Mouse (Mus musculus): ENCODE data around the gene Psmb5. TPM values are rescaled to one million over a fixed set of nuclear protein-coding genes. Genes with fewer than 3 reads are reported as not detected.

The Psmb5 gene
- 100 to 1,000 TPM; 131 to 214 (median 136) TPM for polyA plus RNA-seq (2017; shearing (Covaris generic))

- peak; percentile 98 for ATAC-seq
Measured at GRCm38 (mm10) chr14:54617897-54618365, at the start of gene Psmb5. TSS of gene Psmb5 (minus strand) at chr14:54618022.

DNA sequence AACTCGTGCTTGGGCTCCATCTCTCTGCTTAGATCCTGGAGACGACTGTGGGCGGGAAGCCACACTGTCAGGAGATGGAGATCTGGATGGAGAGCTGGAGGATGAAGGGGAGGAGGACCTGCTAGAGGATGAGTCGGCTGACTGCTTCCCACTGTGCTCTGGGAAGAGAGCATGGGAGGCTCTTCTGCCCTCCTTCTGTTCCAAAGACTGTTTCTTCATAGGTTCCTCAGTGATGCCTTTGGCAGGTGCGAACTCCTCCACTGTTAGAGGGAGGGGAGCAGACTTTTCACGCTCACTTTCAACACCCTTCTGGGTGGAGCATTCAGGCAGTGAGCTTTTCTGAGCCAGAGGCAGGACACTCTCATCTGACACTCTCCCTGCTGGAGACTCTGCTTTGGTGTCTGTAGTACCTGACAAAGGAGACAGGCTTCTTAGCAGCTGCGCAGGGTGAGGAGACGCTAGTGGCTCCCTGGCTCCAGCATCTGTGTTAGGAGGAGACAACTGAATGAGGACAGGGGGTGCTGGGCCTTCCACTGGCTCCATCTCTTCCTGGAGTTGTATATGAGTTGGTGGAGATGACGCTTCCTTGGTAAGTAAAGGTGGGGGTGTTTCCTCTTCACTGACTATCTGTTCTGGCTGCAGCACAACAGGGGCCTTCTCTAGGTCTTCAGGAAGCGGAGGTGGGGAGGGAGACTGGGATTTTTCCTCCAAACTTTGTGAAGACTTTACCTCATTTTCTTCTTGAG lies 46.8 kb upstream of the Psmb5 start:
- no peak for ATAC-seq

DNA sequence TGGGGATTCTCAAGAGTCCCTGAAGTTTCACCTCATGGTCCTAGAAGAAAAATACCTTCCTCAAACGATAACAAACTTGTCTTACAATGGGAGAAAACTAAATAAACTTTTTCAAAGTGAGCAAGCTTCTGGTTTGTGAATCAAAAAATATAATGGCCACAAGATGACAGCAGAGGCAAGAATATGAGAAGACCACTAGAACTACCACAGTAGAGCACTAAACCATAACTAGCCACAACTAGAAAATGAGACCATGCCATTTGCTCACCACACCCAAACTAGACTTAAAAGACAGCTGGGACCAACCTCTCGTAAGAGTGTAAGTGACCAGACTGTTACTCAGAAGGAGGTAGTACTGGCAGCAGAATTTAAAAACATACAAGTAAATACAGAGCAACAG lies 42.2 kb upstream of the Psmb5 start:
- ATAC-seq: no peak

- ATAC-seq: peak; percentile 91
Measured at GRCm38 (mm10) chr14:54653496-54653895, 35.7 kb upstream of the Psmb5 start.

GRCm38 (mm10) chr14:54652787-54653186 lies 35.0 kb upstream of the Psmb5 start:
- no peak for ATAC-seq

DNA sequence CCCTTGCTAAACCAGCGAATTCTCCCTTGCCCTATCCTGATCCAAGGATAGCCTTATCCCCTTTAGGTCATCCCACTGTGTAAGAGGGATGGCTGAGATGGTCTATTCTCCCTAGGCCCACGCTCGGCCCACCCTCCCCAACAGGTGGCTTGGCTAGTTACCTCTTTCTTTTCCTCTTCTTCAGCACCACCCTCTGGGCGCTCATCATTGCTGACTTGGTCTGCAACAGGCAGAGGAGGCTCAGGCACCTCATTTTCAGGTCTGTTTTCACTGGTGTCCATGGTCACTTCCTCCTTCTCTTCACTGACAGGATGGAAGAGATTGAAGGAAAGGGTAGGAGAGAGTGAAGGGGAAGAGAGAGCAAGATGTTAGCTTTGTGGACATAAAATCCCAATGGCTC lies 33.7 kb upstream of the Psmb5 start:
- ATAC-seq: no peak

GRCm38 (mm10) chr14:54650621-54651454 lies 33.0 kb upstream of the Psmb5 start:
- ATAC-seq: peak; percentile 75

DNA sequence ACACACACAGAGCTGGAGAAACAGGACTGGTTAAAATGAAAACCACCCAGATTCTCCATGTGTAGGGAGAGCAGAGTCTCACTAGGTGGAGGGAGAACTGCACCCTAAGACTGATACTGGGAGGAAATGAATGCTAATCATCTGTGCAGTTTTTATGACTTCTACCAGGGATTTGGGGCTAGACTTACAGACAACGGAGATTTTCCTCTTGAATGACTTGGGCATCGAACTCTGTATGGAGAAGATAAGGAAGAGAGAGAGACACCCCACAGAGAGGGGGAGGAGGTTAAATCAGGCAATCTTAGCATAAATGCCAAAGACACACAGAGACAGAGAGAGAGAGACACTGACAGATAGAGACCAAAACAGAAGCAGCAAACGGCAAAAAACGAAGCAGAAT lies 30.1 kb upstream of the Psmb5 start:
- no peak for ATAC-seq

DNA sequence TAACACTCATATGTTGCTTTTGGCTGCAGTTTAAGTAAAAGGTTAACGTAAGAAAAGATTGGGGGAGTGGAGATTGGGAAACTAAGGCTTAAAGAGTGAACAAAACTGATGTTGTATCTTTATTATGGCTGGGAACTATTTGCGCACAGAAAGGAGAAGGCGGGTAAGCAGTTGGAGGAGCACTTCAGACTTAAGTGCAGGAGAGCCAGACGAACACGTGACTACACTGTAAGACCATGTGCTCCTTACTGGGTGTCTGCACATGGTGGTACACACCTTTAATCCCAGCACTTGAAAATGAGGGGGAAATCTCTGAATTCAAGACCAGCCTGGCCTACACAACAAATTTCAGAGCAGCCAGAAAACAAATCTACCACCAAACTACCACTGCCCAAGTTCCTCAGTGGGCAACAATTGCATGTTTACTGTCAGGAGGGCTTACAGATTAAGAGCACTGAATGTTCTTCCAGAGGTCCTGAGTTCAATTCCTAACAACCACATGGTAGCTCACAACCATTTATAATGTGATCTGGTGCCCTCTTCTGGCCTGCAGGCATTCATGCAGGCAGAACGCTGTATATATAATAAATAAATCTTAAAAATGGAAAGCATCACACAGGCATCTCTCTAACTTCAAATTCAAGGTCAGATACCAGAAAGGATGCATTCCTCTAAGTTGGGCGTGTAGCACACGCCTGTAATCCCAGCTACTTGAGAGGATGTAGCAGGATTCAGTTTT lies 29.2 kb upstream of the Psmb5 start:
- ATAC-seq: no peak

DNA sequence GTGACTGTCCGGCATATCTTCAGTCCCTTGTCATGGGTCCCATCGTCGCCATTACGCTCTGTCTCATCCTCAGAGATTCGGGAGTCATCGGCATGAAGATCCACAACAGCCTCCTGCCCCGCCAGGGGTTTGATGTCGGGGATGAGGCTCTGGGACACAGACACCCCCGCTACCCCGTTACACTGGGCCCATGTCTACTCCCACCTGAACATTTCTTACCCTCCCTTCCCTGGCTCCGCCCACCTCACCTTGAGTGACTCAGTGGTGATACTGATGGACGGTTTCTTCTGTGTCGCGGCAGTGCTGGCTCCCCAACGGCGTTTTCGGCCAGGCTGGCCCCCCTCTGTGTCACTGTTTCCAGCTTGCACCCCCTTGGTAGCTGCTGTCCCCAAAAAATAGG lies 28.6 kb upstream of the Psmb5 start:
- no peak for ATAC-seq

DNA sequence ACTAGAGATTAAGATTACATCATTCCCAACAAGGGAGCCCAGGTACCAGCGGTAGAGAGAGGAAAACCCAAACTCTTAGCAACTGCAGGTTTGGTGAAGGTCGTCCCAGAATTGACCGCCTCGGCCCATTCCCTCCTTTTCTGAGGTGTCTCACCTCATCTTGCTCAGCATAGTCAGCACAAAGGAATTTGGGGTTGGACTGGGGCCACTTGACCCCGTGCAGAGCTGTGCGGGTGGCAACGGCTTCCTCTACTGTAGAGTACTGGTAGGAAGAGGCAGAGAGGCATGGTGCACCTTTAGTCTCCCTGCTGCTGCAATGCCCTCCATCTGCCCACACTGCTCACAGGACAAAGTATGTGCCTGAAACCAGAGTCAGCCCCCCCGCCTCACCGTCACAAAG lies 26.5 kb upstream of the Psmb5 start:
- no peak for ATAC-seq

DNA sequence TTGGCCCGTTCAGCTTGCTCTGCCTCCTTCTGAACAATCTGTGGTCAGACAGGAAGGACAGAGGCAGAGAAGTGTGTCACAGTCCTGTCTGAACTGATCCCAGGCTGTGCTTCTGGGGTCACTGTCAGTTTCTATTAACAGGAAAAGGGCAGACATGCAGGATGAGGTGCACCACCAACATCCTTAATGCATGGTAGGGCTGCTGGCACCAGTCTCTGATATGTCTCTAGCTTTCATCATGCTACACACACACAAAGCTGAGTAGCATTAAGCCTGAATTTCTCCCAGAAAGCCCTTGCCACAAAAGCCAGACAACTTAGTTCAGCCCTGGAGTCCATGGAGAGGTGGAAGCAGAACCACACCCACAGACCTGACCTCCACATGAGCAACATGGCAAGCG lies 25.2 kb upstream of the Psmb5 start:
- no peak for ATAC-seq

DNA sequence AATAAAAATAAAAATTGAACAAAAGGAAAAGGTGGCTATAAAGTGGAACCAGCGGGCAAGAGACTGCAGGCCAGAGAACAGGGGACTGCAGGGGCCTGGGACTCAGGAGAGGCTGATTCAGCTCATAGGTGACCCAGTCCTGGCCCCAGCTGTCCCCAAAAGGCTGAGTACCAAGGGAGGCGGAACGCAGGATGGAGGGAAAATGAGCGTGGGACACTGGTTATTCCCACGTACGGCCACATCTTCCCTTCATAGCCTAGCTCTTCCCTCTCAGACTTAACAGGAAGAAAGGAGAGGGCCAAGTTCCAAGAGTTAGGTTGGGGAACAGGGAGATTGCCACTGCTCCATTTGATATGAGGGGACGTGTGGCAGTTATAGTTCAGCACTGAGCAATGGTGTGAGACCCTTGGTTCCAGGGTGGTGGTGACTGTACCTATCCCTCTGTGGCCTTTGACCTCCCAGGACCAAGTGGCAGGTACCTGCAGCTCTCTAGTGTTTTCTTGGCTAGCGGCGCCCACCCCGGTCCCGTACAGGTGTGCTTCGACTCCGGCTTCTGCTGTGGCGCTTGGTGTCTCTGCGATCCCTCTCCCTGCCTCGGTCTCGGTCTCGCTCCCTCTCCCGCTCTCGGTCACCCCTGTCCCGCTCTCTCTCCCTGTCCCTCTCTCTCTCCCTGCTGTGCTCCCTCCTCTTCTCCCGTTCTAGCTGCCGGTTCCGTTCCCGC lies 24.6 kb upstream of the Psmb5 start:
- ATAC-seq: no peak

- peak; percentile 92 for ATAC-seq
Measured at GRCm38 (mm10) chr14:54641305-54641969, 23.6 kb upstream of the Psmb5 start, which contains the start of gene Cdh24. TSS of gene Cdh24 (minus strand) at chr14:54641364.

GRCm38 (mm10) chr14:54640946-54641304 lies 23.1 kb upstream of the Psmb5 start, which contains the start of gene Gm17606:
TSS of gene Gm17606 (plus strand) at chr14:54640952.
- ATAC-seq: no peak

GRCm38 (mm10) chr14:54640121-54640520 lies 22.3 kb upstream of the Psmb5 start:
- ATAC-seq: no peak

- ATAC-seq: no peak
Measured at GRCm38 (mm10) chr14:54638210-54638609, 20.4 kb upstream of the Psmb5 start.

- ATAC-seq: no peak
Measured at GRCm38 (mm10) chr14:54636954-54637353, 19.1 kb upstream of the Psmb5 start.

DNA sequence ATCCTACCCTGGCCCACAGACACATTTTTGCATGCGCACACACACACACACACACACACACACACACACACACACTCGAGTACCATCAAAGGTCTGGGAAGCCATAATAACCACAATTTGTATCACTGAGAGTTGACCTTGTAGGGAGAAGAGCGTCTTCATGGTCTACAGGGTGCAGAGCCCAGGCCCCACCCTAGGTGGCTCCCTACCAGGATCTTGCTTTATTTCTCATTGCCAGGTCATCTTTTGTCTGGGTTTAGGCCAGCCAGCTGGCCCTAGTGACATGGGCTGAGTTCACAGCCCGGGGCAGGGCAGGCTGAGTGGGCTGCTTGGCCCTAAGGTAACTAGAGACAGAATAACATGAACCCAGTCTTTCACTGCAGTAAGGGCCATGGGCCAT lies 16.4 kb upstream of the Psmb5 start:
- no peak for ATAC-seq

- ATAC-seq: no peak
Measured at GRCm38 (mm10) chr14:54632252-54632651, 14.4 kb upstream of the Psmb5 start.

DNA sequence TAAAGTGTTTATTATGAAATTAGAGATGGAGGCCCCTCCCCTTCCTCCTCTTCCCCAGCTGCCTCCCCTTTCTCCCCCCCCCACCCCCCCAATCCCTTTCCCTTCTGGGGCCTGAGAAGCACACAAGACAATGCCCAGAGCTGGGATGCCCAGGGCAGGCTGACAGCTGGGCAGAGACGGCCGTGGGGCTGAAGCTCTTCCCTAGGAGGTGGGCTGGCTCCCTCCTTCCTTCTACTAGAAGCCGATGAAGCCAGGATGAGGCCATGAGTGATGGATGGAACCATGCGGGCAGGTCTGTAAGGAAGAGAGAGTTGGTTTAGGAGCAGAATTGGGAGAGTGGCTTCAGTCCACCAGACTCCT lies 13.4 kb upstream of the Psmb5 start:
- no peak for ATAC-seq

Measured in inflammation-experienced regulatory T-cells, adult 6 months (primary cell).